Mouse (Mus musculus) central nervous system, embryonic 18 days (tissue): ENCODE data around the gene Ifi27. TPM values are rescaled to one million over a fixed set of nuclear protein-coding genes. Genes with fewer than 3 reads are reported as not detected.

Source experiments
- polyA plus RNA-seq: library from polyadenylated mRNA; depleted of rRNA; stranded (reverse); fragments of >200 nt; gene quantifications from 2 replicates; pipeline ENCODE4 v1.2.3, GENCODE M21; 2012; rRNA removed

Gene Ifi27
- 30.0 and 45.7 TPM in 2 replicates for polyA plus RNA-seq

DNA sequence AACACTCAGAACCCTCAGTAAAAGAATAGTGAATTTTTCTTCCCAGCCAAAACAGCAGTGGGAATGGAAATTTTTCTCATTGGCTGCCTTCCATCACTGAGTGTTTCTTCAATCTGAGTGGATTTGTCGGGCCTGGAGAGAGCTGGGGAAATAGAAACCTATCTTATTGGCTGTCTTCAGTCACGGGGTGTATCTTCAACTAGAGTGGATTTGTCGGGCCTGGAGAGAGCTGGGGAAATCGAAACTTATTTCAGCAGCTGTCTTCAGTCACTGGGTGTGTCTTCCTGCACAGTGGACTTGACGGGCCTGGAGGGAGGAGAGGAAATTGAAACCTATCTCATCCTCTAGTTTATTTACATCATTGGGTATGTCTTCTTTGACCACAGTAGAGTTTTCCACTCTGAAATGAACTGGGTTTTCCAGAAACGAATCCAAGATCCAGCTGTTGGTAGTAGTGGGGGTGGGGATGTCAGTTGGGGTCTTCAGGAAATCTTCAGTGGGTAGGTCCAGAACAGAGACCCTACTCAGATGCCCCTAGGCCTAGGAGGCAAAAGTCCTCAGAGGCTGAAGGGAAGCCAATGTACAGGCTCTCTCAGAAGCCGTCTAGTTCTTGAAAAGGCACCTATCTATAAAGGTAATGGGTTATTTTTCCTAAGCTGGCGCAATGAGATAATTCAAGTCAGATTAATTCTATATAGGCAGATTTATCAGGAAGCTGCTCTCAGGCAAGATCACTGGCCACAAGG, at the start of gene Ifi27:
TSS of gene Ifi27 (plus strand) at position 226 of the 746 bp plus-strand sequence.

GRCm38 (mm10) chr12:103388505-103389347, 45.3 kb upstream of the Ifi27 start, which contains the start of gene Otub2:
Gene Otub2 (plus strand): TSS chr12:103388682.

GRCm38 (mm10) chr12:103407720-103408119, 26.3 kb upstream of the Ifi27 start, which contains the start of gene 9330161L09Rik:
Gene 9330161L09Rik (minus strand): TSS chr12:103407820.

GRCm38 (mm10) chr12:103425729-103426470, 8.1 kb upstream of the Ifi27 start, which contains the start of gene Ddx24:
Gene Ddx24 (minus strand): TSS chr12:103425830.

GRCm38 (mm10) chr12:103443524-103443923, 9.5 kb downstream of the Ifi27 start, which contains the start of gene Ifi27l2a:
Gene Ifi27l2a (minus strand): TSS chr12:103443680.

DNA sequence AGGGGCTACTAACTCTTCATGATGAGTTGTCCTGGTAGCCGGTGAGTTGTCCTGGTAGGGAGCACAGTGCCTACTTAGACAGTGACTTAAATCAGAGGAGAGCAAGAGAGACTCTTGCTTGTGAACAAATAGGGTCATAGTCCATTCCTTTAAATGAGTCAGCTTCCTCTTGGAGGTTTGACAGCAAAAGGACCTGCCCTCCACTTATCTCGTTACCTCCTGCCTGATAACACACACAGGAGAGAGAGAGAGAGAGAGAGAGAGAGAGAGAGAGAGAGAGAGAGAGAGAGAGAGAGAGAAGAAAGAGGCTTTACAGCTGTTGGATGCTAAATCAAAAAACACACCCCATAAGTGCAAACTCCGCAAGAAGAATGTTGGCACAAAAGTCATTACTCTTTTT, 23.1 kb downstream of the Ifi27 start, which contains the start of gene Ifi27l2b:
TSS of gene Ifi27l2b (minus strand) at position 84 of the 400 bp plus-strand sequence.

Other genes starting within 250 kb of the Ifi27 start
- gene Prima1, start 192.1 kb upstream of the Ifi27 start, polyA plus RNA-seq: 1.5 and 1.7 TPM in 2 replicates
- 7.7 TPM in 2 replicates for gene Fam181a, start 123.2 kb upstream of the Ifi27 start, polyA plus RNA-seq
- gene Asb2, start 78.2 kb upstream of the Ifi27 start, polyA plus RNA-seq: 1.6 and 3.5 TPM in 2 replicates
- 19.3 and 20.6 TPM in 2 replicates for gene Otub2, start 45.5 kb upstream of the Ifi27 start, polyA plus RNA-seq
- gene 9330161L09Rik, start 26.4 kb upstream of the Ifi27 start, polyA plus RNA-seq: 1.6 and 2.0 TPM in 2 replicates
- 81.1 and 85.7 TPM in 2 replicates for gene Ddx24, start 8.4 kb upstream of the Ifi27 start, polyA plus RNA-seq
- gene Ifi27l2a, start 9.5 kb downstream of the Ifi27 start, polyA plus RNA-seq: 7.3 and 12.3 TPM in 2 replicates
- gene Ifi27l2b, start 23.0 kb downstream of the Ifi27 start, polyA plus RNA-seq: not detected in 2 replicates
- gene Ppp4r4, start 98.1 kb downstream of the Ifi27 start, polyA plus RNA-seq: 5.7 and 6.6 TPM in 2 replicates
- gene Serpina10, start 197.2 kb downstream of the Ifi27 start, polyA plus RNA-seq: 0.03 TPM in 1 of 2 replicates, not detected in the other
- gene Serpina6, start 223.0 kb downstream of the Ifi27 start, polyA plus RNA-seq: 0.03 and 0.04 TPM in 2 replicates
- gene Serpina16, start 241.9 kb downstream of the Ifi27 start, polyA plus RNA-seq: not detected in 2 replicates